Mouse (Mus musculus): ENCODE results near the gene Peli2.
"Not testable (repeated sequence)": the region's sequence is repeated elsewhere in the genome, so short reads cannot be mapped to it uniquely, and the experiment has no call there.

Peli2 gene

DNA sequence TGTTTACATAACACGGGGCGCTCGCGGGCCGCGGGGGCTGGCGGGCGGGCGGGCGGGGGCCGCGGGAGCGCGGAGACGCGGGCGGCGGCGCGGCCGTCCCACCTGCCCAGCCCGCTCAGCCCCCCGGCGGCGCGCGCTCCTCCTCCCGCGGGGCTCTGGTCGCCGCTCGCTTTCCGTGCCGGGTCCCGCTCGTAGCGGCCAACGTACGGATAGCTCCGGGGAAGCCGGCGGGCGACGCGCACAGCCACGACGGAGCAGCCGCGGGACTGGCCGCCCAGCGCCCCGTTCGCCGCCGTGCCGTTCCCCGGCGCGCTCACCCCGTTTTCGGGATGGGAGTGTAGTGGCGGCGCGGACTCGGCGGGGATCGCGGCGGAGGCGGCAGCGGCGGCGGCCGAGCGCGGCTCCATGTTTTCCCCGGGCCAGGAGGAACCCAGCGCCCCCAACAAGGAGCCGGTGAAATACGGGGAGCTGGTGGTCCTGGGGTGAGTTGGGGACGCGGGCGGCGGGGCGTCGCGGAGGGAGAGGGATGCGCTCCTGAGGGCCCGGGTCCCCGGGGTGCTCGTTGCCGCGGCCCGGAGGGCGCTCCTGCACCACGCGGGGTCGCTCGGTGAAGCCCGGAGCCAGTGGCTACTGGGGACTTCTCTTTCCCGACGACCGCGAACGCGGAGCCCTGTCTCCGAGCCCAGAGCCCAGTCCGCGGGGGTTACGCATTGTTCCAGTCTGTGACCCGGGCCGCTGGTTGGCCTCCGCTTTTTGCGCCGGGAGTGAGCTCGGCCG lies at the start of gene Peli2:
Gene Peli2, plus strand, starts transcription at position 72 of the 777 bp plus-strand sequence.
- no peak for DNase-seq (ENCODE audit: low read depth, low spot score)

DNA sequence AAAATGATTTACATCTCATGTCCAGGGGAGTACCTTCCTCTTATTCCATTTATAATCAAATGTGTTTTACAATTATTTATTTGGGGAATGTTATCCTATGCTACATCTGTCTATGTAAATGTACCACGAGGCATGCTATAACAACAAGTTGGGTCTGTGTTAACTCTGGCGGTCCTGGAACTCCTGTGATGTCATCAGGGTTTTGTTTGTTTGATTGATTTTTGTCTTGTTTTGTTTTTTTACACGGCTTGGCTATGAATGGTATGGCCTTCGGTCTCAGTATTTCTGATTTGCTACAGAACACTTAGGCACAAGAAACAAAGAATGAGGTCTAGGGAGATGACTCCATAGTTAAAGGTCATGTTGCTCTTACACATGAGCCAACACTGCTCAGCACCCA lies 48.5 kb upstream of the Peli2 start:
- DNase-seq (ENCODE audit: low read depth, low spot score) = no peak

DNA sequence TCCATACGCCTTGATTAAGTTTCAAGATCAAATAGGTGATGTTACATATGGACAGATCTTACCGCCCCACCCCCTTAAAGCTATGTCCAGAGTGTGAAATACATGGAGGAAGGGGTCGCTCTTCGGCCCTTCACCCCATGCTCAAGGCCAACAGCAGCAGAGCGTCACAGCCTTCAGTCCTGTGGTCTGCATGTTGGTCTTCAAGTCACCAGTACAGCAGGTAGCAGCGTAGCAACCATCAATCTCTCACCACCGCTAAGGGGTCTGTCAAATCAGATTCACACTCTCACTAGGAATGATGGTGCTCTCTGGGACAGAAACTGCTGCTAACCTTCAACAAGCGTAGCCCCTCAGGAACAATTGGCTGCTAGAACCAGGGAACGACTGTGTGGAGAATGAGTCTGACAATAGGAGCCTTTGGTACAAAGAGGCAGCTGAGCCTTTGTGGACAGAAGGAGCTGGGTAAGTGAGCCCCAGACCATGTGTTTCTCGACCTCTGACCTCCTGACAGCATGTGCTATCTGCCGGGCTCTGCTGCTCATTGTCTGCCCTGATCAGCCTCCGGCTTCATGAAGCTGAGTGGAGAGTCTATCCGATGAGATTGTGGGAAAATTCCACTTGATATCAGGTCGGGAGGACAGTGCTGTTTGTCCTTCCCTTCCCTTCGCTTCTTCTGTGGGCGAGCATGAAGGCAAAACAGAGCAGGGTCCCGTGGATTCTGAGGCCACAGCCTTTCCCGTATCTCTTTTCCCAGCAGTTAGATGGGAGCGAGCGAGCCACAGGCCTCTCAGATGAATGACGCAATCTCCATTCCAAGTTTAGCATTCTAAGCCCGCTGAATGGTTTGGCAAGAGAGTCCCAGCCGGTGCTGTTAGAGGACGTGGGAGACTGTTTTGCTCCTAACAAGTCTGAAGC lies 47.1 kb upstream of the Peli2 start:
- peak; percentile 64 for DNase-seq (ENCODE audit: low read depth, low spot score)

DNA sequence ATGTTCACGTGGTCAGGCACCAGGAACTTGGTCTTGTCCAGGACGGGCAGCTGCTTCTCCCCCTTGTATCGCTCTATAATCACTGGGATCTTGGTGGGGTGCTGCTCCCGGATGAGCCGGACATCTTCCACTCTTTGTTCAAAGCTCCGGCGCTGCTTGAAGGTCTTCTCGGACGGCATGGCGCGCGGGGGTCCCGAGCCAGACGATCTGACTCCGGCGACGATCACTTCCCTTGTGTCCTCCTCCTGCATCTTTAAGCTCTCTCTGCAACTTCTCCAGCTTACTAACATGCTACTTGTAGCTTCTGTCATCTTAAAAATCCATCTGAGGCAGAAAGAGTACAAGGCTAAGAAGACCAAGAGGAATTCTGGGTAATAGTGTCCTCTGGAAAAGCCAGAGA lies 41.0 kb upstream of the Peli2 start:
- DNase-seq (ENCODE audit: low read depth, low spot score) = not testable (repeated sequence)

DNA sequence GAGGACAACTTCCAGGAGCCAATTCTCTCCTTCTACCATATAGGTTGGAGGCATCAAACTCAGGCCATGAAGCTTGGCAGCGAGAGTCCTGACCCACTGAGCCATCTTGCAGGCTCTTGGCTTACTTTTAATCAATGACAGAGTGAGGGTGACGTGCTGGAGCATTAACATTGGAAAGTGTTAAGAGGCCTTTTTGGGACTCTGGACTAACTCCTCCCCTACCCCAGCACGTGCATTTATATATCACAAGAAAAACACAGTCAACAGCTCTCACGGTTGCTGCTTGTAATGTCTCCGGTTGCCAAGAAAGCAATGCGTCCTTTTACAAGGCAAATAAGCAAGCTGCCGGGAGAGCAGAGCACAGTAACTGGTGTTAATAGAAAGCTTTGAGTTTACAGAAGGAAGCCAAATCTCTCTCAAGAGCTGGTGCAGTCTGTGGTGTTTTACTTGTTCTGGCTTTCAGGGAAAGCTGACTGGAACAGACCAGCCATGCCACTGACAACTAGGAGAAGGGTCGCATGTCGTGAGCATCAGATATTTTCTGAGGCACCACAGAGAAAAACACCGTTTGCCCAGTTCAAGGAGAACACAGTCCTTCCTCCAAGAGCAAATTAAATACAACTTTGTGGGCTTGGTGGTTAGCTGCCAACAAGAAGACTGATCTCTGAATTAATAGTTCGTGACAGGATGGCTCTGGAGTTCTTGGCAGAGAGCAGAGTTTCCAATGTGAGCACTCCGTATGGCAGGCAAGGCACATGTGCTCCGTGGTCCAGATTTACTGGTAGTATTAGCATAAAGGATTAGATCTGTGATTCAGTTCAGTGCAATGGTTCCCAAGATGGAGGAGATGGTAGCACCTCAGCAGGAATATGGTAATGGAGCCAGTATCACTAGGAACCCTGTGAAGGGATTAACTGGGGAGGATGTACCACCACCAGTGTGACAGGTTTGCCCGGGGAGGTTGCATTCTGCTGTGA lies 36.5 kb upstream of the Peli2 start:
- no peak for DNase-seq (ENCODE audit: low read depth, low spot score)

DNA sequence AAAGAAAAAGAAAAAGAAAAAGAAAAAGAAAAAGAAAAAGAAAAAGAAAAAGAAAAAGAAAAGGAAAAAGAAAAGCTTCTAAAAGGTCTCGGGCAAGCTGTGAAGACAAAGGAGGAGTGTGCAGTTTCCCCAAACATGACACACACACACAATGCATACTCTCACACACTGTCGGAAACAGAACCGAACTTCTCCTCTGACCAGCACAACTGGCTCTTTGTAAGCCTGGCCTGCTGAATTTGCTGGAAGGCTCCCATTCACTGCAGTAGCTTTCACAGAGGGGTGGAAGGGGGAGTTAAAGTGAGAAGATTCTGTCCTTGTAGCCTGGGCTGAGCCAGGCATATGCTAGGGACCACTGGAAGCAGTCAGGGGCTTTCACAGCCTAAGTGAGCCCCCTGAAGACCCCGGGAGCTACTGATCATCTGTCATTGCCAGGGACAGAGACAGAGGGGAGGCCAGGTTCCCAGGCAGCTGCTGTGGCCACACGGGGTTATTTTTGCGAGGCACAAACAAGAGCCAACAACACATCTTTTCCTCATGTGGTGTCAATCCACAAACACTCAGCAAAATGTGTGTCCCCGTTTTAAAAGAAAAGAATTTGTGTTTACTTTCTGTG lies 33.8 kb upstream of the Peli2 start:
- DNase-seq (ENCODE audit: low read depth, low spot score) = no peak

DNA sequence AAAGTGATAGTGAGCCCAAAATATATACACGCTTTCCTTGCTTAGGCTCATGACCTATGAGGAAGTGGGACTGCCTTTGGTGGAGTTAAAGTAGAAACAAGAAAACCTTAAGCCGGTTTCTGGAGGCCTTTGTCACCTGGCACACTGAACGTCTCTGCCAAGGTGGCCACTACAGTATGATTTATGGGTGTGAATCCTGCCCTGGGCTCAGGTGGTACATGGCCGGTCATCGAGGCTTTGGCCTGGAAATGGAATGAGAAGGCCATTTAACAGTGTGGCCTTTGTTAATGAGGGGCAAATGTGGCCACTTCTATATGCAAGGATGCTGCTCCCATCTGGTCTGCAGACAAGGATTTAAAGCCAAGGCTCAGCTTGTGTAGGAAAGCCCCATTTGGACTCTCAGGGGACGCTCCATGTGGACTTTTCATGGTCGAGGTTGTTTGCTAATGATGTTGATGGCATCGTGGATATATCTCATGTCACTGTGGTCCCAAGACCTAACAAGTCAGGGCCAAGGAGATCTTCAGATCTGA lies 33.3 kb upstream of the Peli2 start:
- DNase-seq (ENCODE audit: low read depth, low spot score) = no peak

DNA sequence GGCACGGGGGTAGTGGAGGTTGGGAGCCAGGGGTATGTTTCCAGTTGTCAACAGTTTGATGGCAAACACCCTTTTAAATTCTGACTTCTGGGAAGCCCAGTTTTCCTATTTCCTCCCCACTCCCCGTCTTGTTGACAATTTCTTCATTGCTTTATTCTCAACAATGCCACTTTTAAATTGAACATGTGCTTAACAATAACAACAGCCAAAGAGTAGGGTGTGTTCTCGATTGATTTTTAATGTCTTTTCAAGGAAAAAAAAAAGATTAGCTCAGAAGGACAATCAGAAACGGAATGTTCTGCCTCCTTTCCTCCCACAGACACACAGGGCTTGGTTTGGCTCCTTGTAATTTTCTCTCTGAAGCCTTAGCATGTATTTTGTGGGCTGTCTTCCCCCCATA lies 30.2 kb upstream of the Peli2 start:
- no peak for DNase-seq (ENCODE audit: low read depth, low spot score)

DNA sequence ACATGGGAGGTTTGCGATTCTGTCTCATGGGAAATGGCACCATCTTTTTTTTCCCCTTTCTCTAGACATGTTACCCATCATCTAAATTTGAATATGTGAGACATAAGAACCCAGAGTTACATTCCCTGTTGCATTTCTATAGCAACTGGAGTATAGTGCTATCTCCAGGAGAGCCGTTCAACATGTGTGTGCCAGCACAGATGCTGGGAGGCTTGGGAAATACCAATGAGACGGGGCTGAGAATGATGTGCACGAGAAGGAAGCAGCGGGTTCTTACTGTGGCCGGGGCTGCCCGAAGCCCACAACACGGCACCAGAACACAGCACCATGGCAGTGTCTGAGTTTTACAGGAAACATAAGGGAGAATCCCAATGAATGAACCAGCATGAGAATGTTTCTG lies 29.5 kb upstream of the Peli2 start:
- DNase-seq (ENCODE audit: low read depth, low spot score) = no peak

DNA sequence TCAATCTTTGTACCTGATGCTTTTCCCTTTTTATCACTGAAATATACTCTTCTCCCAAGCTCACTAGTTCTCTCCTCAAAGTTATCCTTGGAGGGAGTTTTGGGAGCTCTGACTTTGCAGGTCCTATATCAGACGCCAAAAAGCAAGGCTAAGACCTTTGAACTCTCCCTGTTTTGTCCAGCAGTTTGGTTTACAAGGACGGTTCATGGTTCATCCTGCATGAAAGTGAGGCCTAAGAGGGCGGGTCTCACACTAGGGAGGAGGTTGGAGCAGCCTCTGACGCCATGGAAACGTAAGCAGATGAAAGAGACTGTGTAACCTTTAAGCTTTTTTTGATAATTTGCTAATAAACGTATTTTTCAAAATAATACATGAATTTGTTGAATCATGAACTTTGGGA lies 22.4 kb upstream of the Peli2 start:
- no peak for DNase-seq (ENCODE audit: low read depth, low spot score)

DNA sequence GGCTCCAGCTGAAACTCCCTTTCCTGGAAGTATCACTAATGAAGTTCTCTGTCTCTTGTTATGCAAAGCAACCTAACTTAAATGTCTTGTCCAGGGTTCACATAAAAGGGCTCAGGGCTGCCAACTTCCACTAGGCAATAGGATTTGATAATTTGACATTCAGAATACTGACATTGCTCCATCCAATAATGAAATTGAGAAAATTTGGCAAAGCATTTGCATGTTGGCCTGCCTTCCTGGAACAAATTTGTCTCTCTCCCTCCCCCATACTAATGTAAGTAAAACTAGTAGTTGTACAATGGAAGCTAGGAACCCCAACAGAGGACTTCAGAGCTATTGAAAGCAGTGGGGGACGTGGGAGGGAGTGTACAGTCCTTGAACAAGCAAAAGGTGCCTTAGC lies 21.3 kb upstream of the Peli2 start:
- no peak for DNase-seq (ENCODE audit: low read depth, low spot score)

DNA sequence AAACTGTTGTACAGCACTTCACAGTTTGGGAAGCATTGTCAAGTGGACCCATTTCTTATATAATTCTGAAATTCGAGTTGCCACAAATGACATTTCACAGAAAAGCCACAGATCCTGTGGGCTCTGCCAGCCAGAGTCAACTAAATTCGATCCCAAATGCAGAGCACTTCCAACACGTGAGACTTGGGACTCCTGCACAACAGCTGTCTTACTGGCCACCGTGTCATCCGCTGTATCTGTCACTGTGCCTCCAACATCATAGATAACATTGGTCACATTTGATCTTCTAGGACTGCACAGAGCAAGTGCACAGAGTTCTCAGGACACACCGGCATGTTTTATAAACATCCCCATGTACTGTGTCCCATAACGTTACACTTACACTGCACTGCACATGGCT lies 14.2 kb upstream of the Peli2 start:
- no peak for DNase-seq (ENCODE audit: low read depth, low spot score)

DNA sequence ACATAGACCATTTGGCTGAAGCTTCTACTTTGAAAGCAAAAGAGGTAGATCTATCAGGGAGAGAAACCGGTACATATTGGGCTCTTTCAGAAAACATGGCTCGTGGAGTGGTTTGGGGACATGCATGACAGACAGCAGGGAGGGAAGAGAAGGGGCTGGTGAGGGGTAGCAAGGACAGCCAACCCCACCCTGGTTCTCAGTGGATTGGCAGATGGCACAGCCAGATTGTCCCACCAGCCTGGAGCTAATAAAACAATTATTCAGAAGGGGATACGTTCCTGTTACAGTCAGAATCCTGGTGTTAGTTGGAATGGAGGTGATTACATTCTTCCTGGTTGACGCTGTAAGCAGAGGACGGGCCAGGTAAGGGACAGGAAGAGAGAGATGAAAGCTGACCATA lies 2.6 kb upstream of the Peli2 start:
- DNase-seq (ENCODE audit: low read depth, low spot score) = no peak

DNA sequence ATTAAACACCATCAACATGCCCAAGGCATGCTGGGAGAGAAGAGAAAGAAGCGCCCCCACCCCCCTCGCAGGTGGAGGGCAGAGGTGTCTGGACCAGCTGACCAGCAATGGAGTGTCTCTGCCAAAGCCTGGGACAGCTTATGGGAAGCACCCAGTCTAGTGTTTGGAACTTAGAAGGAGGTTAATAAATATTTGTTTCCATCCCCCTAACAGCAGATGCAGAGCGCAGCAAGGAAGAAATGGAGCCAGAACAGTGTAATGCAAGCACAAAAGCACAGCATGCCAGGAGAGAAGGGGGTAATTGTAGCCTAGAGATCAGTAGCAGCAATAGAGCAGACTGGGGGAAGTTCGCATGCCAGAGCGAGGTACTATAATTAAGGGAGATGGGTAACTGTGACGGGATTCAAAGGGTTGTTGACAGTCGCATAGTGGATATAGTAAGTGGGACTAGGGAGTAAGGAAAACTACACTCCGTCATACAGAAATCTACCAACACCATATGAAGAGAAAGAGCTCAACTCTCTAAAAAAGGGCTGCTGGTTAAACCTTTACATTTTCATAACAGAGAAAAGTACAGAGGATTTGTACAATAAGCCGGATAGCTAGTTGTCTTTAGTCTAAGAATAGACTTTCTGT lies 1.5 kb upstream of the Peli2 start:
- DNase-seq (ENCODE audit: low read depth, low spot score) = no peak

DNA sequence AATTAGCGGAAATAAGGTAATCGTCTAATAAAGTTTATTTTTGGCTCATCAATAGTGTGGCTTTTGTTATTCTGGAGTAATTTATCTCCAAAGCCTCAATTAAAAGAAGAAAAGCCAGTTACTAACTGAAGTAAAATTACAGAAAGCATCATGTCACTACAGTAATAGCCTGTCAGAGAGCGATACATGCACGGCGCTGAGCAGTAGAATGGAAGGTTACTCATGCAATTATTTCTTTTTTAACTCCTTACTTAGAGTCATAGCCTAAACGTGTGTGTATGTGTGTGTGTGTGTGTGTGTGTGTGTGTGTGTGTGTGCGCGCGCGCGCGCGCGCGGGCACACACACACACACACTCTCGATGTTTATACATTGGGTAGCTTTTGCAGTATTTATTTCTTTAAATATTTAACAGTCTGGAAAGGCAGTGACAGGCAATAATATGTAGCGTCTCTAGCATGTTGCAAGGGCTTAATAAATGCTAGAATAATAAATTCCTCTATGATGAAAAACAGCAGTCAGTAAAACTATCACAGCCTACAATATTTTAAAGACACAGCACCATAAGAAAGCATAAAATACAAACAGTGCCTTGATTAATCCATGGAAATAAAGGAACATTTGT lies 864 bp upstream of the Peli2 start:
- no peak for DNase-seq (ENCODE audit: low read depth, low spot score)

DNA sequence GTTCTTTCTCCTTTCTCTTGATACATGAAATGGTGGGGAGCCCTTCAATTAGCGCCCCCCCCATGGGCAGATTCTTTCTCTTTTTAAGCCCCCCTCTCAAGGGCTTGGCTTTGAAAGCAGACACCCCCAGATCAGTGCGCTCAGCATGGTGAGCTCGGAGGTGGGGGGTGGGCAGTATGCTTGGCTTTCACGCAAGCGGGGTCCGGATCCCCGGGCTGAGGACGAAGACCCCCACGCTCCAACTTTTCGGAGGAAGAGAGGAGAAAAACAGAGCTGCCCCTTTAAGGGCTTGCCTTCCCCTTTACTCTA lies 226 bp upstream of the Peli2 start:
- no peak for DNase-seq (ENCODE audit: low read depth, low spot score)

DNA sequence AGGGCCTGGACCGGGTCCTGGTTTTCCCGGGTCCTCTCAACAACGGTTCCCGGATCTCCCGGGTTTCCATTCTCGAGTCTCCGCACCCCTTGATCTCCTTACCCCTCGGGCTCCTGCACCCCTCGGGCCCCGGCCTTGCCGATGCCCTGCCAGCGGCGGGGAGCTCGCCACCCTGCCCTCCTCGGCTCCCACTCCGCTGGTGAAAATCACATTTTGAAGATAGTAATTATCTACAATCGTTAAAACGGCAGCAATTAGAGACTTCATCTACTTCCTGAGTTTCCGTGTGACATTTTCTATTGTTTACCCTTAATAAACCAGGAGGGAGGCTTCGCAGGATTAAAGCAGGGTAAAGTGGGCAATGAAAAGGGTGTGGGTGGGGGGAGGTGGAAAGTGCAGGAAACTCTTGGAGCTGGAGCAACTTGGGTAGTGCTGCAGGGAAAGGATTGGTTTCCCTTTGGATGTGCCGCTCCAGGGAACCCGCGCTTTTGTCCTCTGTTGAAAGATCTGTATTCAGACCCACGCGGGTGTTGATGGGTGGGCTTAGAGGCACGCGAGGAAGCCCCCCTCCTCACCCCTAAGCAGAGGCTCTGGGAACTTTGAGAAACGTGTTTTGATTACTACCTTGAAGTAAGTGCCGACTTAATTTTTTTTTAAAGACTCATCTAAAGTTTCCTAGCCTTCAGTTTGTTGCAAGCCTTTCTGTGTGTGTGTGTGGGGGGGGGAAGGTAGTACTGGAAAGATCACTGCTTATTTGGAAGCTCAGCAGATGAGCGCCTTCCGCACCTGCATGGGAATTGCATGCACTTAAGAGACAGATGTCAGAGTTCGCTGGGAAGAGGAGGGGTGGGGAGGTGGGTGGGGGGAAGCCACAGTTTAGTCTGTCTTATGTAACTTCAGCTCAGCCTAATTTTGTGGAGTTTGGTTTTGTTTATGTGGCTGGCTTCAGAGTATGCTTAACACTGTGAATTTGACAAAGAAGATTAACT lies 1.2 kb downstream of the Peli2 start:
- no peak for DNase-seq (ENCODE audit: low read depth, low spot score)

DNA sequence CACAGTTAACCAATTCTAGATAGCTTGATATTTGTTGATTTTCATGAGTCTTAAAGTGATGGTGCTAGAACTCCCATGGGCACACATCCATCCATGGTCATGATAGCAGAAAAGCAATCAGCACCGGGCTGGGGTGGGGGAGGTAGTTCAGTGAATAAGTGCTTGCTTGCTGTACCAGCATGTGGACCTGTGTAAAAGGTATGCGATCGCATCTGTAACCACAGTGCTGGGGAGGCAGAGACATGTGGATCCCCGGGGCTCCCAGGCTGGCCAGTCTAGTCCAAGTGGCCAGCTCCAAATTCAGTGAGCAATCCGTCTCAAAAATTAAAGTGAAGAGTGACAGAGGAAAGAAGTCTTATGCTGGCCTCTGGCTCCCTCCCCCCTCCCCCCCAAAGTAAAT lies 3.4 kb downstream of the Peli2 start:
- no peak for DNase-seq (ENCODE audit: low read depth, low spot score)

DNA sequence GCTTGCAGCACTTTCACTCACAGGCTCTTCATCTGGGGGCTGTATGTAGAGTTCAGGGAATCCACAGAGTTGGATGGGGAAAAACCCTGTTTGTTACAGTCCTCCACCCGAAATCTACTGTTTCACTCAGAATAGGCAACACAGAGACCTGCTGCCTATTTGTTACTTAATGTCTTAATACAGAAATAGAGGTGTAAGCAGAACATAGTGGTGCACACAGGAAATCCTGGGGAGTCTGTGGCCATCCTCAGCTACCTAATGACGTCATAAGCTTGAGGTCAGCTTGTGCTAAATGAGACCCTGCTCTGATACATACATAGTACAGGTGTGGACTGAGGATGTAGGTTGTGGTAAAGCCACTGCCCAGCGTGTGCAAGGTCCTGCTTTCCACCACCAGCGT lies 4.2 kb downstream of the Peli2 start:
- no peak for DNase-seq (ENCODE audit: low read depth, low spot score)
